ENCODE assay signal across 11 mouse cellular contexts in the genomic region with DNA sequence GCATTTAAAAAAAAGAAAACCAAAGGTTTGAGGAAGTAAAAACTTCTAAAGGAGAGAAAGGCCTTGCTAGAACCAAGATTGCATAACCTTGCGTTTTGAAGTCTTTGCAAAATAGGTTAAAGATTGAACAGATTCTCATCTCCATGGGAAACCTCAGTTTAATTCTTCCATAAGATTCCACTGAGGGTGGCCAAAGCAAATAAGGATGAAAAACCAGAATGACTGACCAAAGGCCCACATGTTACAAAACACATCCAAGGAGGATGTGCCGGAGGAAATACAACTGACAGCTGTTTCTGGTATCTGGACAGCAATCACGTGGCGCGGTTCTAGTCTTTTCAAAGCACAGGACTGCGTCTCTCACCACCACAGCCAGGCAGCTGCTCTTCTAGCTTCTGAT. TPM values are rescaled to one million over a fixed set of nuclear protein-coding genes. Genes with fewer than 3 reads are reported as not detected.
DNase-seq lines count a peak whose midpoint lies in the region; ATAC-seq lines count a peak whose summit lies in the region.
"Had no signal": no experiment of that assay in that cellular context is flagged by ENCODE, and none has a peak within 500 bp of the region (broad histone marks: within the 10 kb centered on the region; RNA-seq: fewer than 3 reads in every experiment).

No protein-coding gene starts in this region.

- ATAC-seq in midbrain, embryonic 13.5 days, result no peak
- ATAC-seq: hindbrain, embryonic 16.5 days had no signal

- no peaks in the 10 kb centered on the region for H3K4me1 ChIP-seq in midbrain, embryonic 13.5 days (replicated peaks)
- H3K4me1 ChIP-seq: liver, embryonic 15.5 days had no signal

- no peaks in the 10 kb centered on the region for H3K27me3 ChIP-seq in midbrain, embryonic 13.5 days
- H3K27me3 ChIP-seq: liver, embryonic 15.5 days had no signal

- H3K4me3 ChIP-seq in midbrain, embryonic 13.5 days (replicated peaks), result no peak overlapping the region
- H3K4me3 ChIP-seq: liver, embryonic 15.5 days had no signal

- no peak overlapping the region for H3K9ac ChIP-seq in midbrain, embryonic 13.5 days (replicated peaks)
- H3K9ac ChIP-seq: liver, embryonic 15.5 days had no signal

- no peaks in the 10 kb centered on the region for H3K9me3 ChIP-seq in midbrain, embryonic 13.5 days
- H3K9me3 ChIP-seq: liver, embryonic 15.5 days had no signal

- H3K36me3 ChIP-seq in midbrain, embryonic 13.5 days, result no peaks in the 10 kb centered on the region
- H3K36me3 ChIP-seq: liver, embryonic 15.5 days had no signal

- H3K27ac ChIP-seq in midbrain, embryonic 13.5 days, result no peak overlapping the region
- H3K27ac ChIP-seq: liver, embryonic 15.5 days had no signal

- H3K4me2 ChIP-seq in midbrain, embryonic 13.5 days (replicated peaks), result no peak overlapping the region
- H3K4me2 ChIP-seq: liver, embryonic 15.5 days had no signal

- peak; percentile 57 for DNase-seq in layer of hippocampus, adult 9-11 months
- no peak for DNase-seq in layer of hippocampus, postnatal 10 days (ENCODE audit: low spot score in 2 of 2)
- peak; percentile 13 for DNase-seq in gastrocnemius, postnatal 25 days
- peak; percentile 50 for DNase-seq in kidney, adult 9 months
- DNase-seq in lung, postnatal 36 days, result peak; percentile 63
- no peak for DNase-seq in frontal cortex, postnatal 10 days (ENCODE audit: low spot score in 2 of 2)
- no peak for DNase-seq in cerebellum, postnatal 4 days (ENCODE audit: low spot score in 2 of 2)
- DNase-seq: adrenal gland, adult 2 months had no signal

- WGBS in midbrain, embryonic 13.5 days, result 90% methylated on average over 6 of the region's 6 CpGs

RNA-seq across cellular contexts. Expression of gene Adtrp, which starts 18.1 kb away (rescaled TPM):
- total RNA-seq in layer of hippocampus, postnatal 10 days (2021), result under 1 TPM; 0.46 to 0.69 TPM
- total RNA-seq in gastrocnemius, postnatal 25 days (2021), result under 1 TPM in 1 of 2 experiments, not detected in 1; 0.32 TPM
- not detected in 2 replicates for polyA plus RNA-seq in midbrain, embryonic 13.5 days (2015; fragmentation: Nextera tagmentation; extraction: Ambion mirVana)

Comparison
In these comparisons a context has a peak if more than half of its experiments do, and no peak if none do; other contexts are left out.
1. DNase-seq: peak in layer of hippocampus, adult 9-11 months (single experiment), gastrocnemius, postnatal 25 days (single experiment), kidney, adult 9 months (single experiment) and lung, postnatal 36 days (single experiment); none in layer of hippocampus, postnatal 10 days (0 of 2), frontal cortex, postnatal 10 days (0 of 2) and cerebellum, postnatal 4 days (0 of 2).